Mouse (Mus musculus): Measurements from ENCODE around the gene Rad51b. TPM values are rescaled to one million over a fixed set of nuclear protein-coding genes. Genes with fewer than 3 reads are reported as not detected.

The Rad51b gene
- polyA plus RNA-seq, 1 experiment: 1.1 TPM

DNA sequence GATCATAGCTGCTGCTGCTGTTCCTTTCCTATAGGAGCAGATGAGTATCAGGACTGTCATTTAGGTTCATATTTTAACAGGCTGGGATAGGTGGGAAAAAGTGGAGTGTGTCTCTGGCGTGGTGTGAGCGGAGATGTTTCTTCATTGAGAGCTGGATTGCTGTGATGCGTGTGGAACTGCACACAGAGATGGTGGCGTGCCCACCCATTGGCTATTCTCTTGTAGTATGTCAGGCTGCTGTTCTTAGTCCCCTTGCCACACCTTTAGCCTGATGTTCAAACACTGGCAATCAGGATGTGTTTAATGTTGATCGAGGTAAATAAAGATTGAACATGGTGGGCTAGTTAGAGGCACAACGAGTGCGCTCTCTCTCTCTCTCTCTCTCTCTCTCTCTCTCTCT lies 54.4 kb downstream of the Rad51b start:
- WGBS: 89% methylated on average over 7 of the region's 7 CpGs
- H3K4me3 ChIP-seq (replicated peaks; ENCODE audit: extremely low read depth, low read depth, low read length): no peak overlapping the region
- peaks cover 14% of the 10 kb centered on the region for H3K4me1 ChIP-seq (ENCODE audit: control insufficient read depth, insufficient read depth, low read length)
- DNase-seq: no peak
- no peak for TF ChIP-seq POLR2A (IDR thresholded peaks at IDR 0.05; ENCODE audit: borderline replicate concordance, extremely low read depth, low read depth, low read length)
- TF ChIP-seq CTCF (IDR thresholded peaks at IDR 0.05; ENCODE audit: insufficient read depth, low read length): no peak

DNA sequence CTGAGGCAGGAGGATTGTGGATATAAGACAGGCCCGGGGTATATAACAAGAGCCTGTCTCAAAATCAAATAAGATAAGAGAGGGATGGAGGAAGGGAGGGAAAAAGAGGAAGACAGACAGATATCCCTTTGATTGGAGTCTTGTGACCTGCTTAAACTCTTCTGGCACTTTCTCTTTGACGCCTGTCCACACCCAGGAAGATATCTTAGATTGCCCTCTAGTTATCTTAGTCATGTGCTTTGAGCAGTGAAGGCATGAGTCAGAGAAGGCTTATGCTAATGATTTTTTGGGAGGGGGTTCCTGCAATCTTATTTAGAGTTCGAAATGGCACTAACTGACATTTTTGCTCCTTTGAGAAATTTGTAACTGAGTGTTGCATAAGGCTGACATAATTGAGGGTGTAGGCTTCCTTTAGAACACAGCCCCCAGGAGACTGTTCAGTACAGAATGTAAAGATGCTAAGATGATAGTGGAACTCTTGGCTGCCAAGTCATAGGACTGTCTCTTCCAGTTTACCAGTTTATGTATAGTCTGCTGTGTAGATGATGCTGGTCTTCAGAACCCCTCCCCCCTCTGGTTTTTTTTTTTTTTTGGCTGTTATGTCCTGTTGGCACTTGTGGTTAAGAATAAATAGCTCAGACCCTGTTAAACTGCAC lies 55.1 kb downstream of the Rad51b start:
- H3K4me3 ChIP-seq (replicated peaks; ENCODE audit: extremely low read depth, low read depth, low read length): no peak overlapping the region
- no peak for TF ChIP-seq CTCF (IDR thresholded peaks at IDR 0.05; ENCODE audit: insufficient read depth, low read length)
- no peak for TF ChIP-seq POLR2A (IDR thresholded peaks at IDR 0.05; ENCODE audit: borderline replicate concordance, extremely low read depth, low read depth, low read length)
- DNase-seq: no peak
- 42% methylated on average over 3 of the region's 3 CpGs for whole genome bisulfite sequencing
- H3K4me1 ChIP-seq (ENCODE audit: control insufficient read depth, insufficient read depth, low read length): peaks cover 14% of the 10 kb centered on the region

DNA sequence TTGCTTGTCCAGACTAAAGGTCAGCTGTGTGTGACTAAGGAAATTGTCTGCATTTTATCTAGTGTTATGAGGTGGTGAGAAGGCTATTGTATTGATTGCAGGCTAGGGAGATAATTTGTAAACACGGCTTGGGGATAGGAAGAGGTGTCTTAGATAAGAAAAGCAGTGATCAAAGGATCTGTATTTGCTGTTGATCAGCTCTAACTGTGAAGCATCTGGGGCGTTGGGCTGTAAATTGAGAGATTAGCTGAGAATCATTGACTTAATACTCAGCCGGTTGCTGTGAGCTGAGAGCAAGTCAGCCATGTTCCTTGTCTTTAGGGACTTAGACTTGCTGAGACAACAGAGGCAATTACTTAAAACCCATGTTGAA lies 55.6 kb downstream of the Rad51b start:
- DNase-seq: no peak
- 32% methylated on average over 3 of the region's 3 CpGs for WGBS
- peaks cover 14% of the 10 kb centered on the region for H3K4me1 ChIP-seq (ENCODE audit: control insufficient read depth, insufficient read depth, low read length)
- no peak overlapping the region for H3K4me3 ChIP-seq (replicated peaks; ENCODE audit: extremely low read depth, low read depth, low read length)
- TF ChIP-seq CTCF (IDR thresholded peaks at IDR 0.05; ENCODE audit: insufficient read depth, low read length) (no peak), POLR2A (IDR thresholded peaks at IDR 0.05; ENCODE audit: borderline replicate concordance, extremely low read depth, low read depth, low read length) (no peak)

DNA sequence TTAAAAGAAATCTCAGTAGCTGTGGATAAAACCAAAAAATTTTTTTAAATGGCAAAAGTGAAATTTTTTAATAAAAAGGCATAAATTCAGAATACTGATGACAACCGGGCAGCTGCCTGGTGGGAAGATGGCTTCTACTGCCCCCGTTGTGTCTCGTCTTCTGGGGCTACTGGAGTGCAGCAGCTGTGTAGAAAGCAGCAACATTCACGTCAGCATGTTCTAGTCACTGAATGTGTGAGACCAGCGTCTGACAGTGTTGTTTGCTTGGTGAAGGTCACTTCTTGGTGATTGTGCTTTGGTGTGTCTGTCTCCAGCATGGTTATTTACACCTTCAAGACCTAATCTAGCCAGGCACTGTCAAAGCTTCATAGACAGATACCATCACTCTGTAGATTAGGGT lies 56.3 kb downstream of the Rad51b start:
- whole genome bisulfite sequencing: 85% methylated on average over 5 of the region's 5 CpGs
- DNase-seq: no peak
- H3K4me1 ChIP-seq (ENCODE audit: control insufficient read depth, insufficient read depth, low read length): peaks cover 14% of the 10 kb centered on the region
- H3K4me3 ChIP-seq (replicated peaks; ENCODE audit: extremely low read depth, low read depth, low read length): no peak overlapping the region
- no peak for TF ChIP-seq CTCF (IDR thresholded peaks at IDR 0.05; ENCODE audit: insufficient read depth, low read length)

DNA sequence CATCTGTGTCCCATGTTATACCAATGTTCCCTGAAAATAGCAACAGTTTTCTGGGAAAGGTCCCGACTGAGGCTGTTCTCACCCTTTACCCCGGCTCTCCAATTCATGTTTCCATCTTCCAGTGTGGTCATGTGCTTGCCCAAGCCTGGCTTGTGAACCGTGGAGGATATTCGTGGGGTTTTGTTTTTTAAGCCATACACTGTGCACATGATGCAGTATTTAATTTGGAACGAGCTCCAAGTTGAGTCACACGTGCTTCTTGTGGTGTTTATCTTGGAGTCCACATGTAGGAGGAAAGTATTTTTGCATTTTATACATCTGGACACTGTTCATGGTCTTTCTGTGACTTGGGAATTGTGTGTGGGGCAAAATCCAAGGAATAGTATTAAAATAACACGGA lies 57.5 kb downstream of the Rad51b start:
- WGBS: 36% methylated on average over 7 of the region's 7 CpGs
- DNase-seq: no peak
- no peak for TF ChIP-seq POLR2A (IDR thresholded peaks at IDR 0.05; ENCODE audit: borderline replicate concordance, extremely low read depth, low read depth, low read length)
- TF ChIP-seq CTCF (IDR thresholded peaks at IDR 0.05; ENCODE audit: insufficient read depth, low read length): no peak
- Histone ChIP-seq H3K4me1 (ENCODE audit: control insufficient read depth, insufficient read depth, low read length) (peaks cover 16% of the 10 kb centered on the region), H3K4me3 (replicated peaks; ENCODE audit: extremely low read depth, low read depth, low read length) (no peak overlapping the region)

DNA sequence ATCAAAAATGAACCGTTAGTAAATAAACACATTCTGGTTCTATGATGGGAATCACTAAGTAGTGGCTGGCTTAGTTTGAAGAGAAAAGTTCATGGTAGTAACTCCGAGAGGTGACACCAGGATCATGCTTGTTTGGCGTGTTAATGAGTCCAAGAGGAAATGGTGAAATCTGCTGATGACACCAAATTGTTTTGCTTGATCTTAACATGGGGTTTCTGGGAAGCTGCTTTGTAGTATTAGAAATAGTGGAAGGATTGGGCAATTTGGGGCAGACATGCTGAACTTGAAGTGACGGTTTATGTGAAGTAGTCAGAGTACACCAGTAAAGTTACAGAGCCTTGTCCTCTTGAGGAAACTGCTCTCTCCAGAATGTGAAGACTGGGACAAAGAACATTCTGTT lies 59.1 kb downstream of the Rad51b start:
- Histone ChIP-seq H3K4me3 (replicated peaks; ENCODE audit: extremely low read depth, low read depth, low read length) (no peak overlapping the region), H3K4me1 (ENCODE audit: control insufficient read depth, insufficient read depth, low read length) (peaks cover 16% of the 10 kb centered on the region)
- DNase-seq: no peak
- no peak for TF ChIP-seq CTCF (IDR thresholded peaks at IDR 0.05; ENCODE audit: insufficient read depth, low read length)
- no peak for TF ChIP-seq POLR2A (IDR thresholded peaks at IDR 0.05; ENCODE audit: borderline replicate concordance, extremely low read depth, low read depth, low read length)
- whole genome bisulfite sequencing: 53% methylated on average over 4 of the region's 4 CpGs

DNA sequence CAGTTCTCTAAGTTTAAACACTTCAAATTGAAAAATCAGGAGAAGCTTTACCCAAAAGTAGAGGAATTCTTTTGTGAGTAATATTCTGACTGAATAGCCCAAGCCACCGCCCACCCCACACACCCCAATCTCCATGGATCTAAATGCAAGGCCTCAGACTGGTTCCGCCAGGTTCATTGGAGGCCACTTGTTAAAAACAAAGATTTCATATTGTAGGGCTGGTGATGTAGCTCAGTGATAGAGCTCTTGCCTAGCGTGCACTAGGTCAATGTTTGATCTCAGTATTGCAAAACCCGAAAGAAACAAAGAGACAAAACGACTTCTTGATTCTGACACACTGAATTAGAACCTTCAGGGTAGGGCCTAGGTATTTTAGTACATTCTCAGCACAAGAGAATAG lies 60.5 kb downstream of the Rad51b start:
- WGBS: 73% methylated on average over 5 of the region's 5 CpGs
- TF ChIP-seq CTCF (IDR thresholded peaks at IDR 0.05; ENCODE audit: insufficient read depth, low read length) (no peak), POLR2A (IDR thresholded peaks at IDR 0.05; ENCODE audit: borderline replicate concordance, extremely low read depth, low read depth, low read length) (no peak)
- no peak for DNase-seq
- Histone ChIP-seq H3K4me3 (replicated peaks; ENCODE audit: extremely low read depth, low read depth, low read length) (no peak overlapping the region), H3K4me1 (ENCODE audit: control insufficient read depth, insufficient read depth, low read length) (peaks cover 9% of the 10 kb centered on the region)

DNA sequence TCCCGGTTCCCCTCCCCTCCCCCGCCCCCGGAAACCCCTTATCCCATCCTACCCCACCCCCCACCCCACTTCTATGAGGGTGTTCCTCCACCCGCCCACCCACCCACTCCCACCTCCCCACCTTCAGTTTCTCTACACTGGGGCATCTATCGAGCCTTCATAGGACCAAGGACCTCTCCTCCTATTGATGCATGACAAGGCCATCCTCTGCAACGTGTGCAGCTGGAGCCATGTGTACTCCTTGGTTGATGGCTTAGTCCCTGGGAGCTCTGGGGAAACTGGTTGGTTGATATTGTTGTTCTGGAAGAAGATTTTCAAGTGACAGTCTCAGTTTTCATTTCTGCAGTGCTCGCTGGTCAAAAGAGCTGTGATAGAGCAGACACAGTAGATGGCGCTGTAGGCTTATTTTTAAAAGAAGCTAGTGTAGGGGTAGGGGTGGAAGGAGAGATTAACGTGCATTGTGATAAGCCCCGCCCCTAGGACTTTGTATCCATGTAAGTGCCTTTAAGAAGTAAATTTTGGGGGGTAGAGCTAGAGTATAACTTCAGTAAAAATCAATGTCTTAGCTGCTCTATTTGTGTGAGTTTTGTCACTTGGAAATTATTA lies 61.6 kb downstream of the Rad51b start:
- H3K4me1 ChIP-seq (ENCODE audit: control insufficient read depth, insufficient read depth, low read length): peaks cover 5% of the 10 kb centered on the region
- 27% methylated on average over 10 of the region's 10 CpGs for WGBS
- no peak for TF ChIP-seq POLR2A (IDR thresholded peaks at IDR 0.05; ENCODE audit: borderline replicate concordance, extremely low read depth, low read depth, low read length)
- TF ChIP-seq CTCF (IDR thresholded peaks at IDR 0.05; ENCODE audit: insufficient read depth, low read length): no peak
- no peak for DNase-seq
- H3K4me3 ChIP-seq (replicated peaks; ENCODE audit: extremely low read depth, low read depth, low read length): no peak overlapping the region

DNA sequence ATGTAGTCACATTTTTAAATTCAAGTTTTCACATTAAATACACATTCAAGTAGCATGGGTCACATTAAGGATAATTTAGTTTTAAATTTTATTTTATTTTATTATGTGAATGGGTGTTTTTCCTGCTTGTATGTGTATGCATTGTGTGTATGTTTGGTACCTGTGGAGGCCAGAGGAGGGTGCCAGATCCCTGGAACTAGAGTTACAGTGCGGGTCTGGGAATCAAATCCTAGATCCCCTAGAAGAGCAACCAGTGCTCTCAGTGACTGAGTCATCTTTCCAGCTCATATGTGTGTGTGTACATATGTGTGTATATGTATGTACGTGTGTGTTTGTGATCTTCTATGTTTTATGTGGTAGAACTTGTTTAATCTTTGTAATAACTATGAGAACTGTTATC lies 62.3 kb downstream of the Rad51b start:
- DNase-seq: no peak
- no peak overlapping the region for H3K4me3 ChIP-seq (replicated peaks; ENCODE audit: extremely low read depth, low read depth, low read length)
- WGBS: 97% methylated on average over 2 of the region's 2 CpGs
- H3K4me1 ChIP-seq (ENCODE audit: control insufficient read depth, insufficient read depth, low read length): peaks cover 5% of the 10 kb centered on the region
- no peak for TF ChIP-seq POLR2A (IDR thresholded peaks at IDR 0.05; ENCODE audit: borderline replicate concordance, extremely low read depth, low read depth, low read length)
- TF ChIP-seq CTCF (IDR thresholded peaks at IDR 0.05; ENCODE audit: insufficient read depth, low read length): no peak; the same call in 1 of the 2 replicates

DNA sequence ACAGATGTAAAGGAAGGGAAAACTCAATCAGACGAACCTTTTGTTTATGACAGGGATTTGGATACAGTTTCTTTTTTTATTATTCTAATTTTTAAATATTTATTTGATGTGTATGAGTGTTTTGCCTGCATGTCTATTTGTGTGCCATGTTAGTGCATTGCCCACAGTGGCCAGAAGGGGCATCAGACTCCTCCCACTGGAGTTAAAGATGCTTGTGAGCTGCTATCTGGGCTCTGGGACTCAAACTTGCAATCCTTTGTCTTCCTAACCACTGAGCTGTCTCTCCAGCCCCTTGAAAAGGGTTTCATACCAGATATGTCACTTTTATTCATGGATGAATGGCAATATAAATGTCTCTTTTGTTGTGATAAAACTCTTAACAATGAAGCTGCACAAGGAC lies 65.1 kb downstream of the Rad51b start:
- peak; percentile 72 for TF ChIP-seq CTCF (IDR thresholded peaks at IDR 0.05; ENCODE audit: insufficient read depth, low read length)
- TF ChIP-seq POLR2A (IDR thresholded peaks at IDR 0.05; ENCODE audit: borderline replicate concordance, extremely low read depth, low read depth, low read length): no peak

More for the DNA sequence above, 65.1 kb downstream of the Rad51b start:
- Histone ChIP-seq H3K4me3 (replicated peaks; ENCODE audit: extremely low read depth, low read depth, low read length) (no peak overlapping the region), H3K4me1 (ENCODE audit: control insufficient read depth, insufficient read depth, low read length) (peaks cover 2% of the 10 kb centered on the region)
- WGBS: 55% methylated on average over 1 of the region's 1 CpGs
- no peak for DNase-seq
